In the genomic region with DNA sequence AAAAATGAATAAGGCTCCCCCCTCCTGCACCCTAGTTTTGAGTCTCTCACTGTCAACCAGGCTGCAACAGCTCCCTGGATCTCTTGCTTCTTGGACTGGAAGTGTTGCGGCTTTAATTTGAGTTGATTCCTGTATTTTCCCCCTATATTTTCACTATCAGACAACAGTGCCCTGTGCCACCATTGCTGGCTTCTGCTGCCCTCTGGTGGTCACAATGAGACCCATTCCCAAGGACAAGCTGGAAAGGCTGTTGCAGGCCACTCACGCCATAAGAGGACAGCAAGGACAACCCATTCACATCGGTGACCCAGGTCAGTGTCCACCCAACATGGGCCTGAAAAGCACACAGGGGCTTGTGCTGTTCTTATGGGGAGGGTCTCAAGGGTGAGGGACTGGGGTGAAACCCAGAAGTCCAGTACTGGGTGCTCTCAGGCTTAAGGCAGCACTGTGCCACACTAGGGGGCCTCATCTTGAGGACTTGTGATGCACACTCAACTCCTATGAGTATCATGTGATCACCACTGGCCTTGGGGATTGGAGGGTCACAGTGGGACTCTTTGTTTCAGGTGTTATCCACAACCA, we compare ENCODE assay signal across 8 mouse cellular contexts.
DNase-seq lines count a peak whose midpoint lies in the region; ATAC-seq and TF ChIP-seq lines count a peak whose summit lies in the region.

No protein-coding gene starts in this region.

- ATAC-seq in limb, embryonic 14.5 days (ENCODE audit: low FRiP score, low read depth): peak; percentile 74; the same call in 1 of the 2 replicates

- H3K27ac ChIP-seq in limb, embryonic 14.5 days (replicated peaks; ENCODE audit: low read depth, low read length): no peak overlapping the region

- H3K9ac ChIP-seq in limb, embryonic 14.5 days (ENCODE audit: low read depth, low read length, severe bottlenecking): no peak overlapping the region

- no peaks in the 10 kb centered on the region for H3K27me3 ChIP-seq in limb, embryonic 14.5 days (ENCODE audit: control insufficient read depth, insufficient read depth, low read length)

- WGBS in limb, embryonic 14.5 days: 21% methylated on average over 3 of the region's 3 CpGs

- H3K4me3 ChIP-seq in limb, embryonic 14.5 days (replicated peaks; ENCODE audit: low read length): no peak overlapping the region

- H3K4me1 ChIP-seq in limb, embryonic 14.5 days (ENCODE audit: control insufficient read depth, insufficient read depth, low read length): no peaks in the 10 kb centered on the region

- TF ChIP-seq POLR2A in limb, embryonic 14.5 days (IDR thresholded peaks at IDR 0.05; ENCODE audit: borderline replicate concordance, extremely low read depth, insufficient read depth, insufficient read length): no peak

- H3K36me3 ChIP-seq in limb, embryonic 14.5 days (ENCODE audit: control insufficient read depth, insufficient read depth, low read length): no peaks in the 10 kb centered on the region

- peak; percentile 37 for DNase-seq in 3134 (ENCODE audit: extremely low read depth, insufficient read length, low spot score)
- peak; percentile 91 for DNase-seq in adrenal gland, postnatal 10 days
- DNase-seq in embryo, embryonic 9.5 days (ENCODE audit: extremely low spot score): peak; percentile 76
- peak; percentile 81 to 92 for DNase-seq in heart, adult 18-20 months
- DNase-seq in kidney, adult 9 months: peak; percentile 86
- peak; percentile 74 for DNase-seq in limb, embryonic 14.5 days (ENCODE audit: low spot score)
- DNase-seq in naive thymus-derived CD4-positive, alpha-beta T cell, adult 2 months (ENCODE audit: low read depth): peak; percentile 83
- peak; percentile 65 to 87 for DNase-seq in spleen, postnatal 4 days (ENCODE audit: low spot score in 2 of 2)

- H3K4me2 ChIP-seq in limb, embryonic 14.5 days (replicated peaks; ENCODE audit: low read depth, low read length, severe bottlenecking): no peak overlapping the region

- no peaks in the 10 kb centered on the region for H3K9me3 ChIP-seq in limb, embryonic 14.5 days (ENCODE audit: control insufficient read depth, low read length)

Comparison
In these comparisons a context has a peak if more than half of its experiments do, and no peak if none do; other contexts are left out.
1. DNase-seq: peak in every context shown above with its lines; median percentile 91 in adrenal gland, postnatal 10 days; 86 in heart, adult 18-20 months; 86 in kidney, adult 9 months; 83 in naive thymus-derived CD4-positive, alpha-beta T cell, adult 2 months; 76 in embryo, embryonic 9.5 days; 76 in spleen, postnatal 4 days; 74 in limb, embryonic 14.5 days; 37 in 3134.